Mouse (Mus musculus): ENCODE measurements around the gene Fign. TPM values are rescaled to one million over a fixed set of nuclear protein-coding genes. Genes with fewer than 3 reads are reported as not detected.
A peak's percentile ranks its signal among the peaks of the same experiment; 100 is the strongest.

The Fign gene
- polyA plus RNA-seq, 1 experiment from 2014 or later = 4.6 TPM

DNA sequence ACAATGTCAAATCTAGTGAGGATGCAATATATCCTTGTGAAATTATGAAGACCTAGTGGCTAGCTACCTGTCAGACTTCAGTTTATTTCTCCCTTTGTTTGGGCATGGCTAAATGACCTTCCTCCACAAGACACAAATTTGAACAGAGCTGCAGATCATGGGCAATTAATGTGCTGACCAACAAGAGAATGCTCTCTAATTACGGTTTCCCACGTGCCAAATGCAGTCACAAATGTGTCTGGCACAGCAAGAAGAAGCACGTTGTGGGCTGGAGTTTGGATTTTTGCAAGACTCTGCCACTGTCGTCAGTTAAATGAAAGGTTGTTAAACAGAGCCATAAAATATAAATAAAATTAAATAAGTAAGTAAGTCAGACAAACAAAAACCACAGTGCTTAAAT, 25.7 kb downstream of the Fign start:
- peaks cover 17% of the 10 kb centered on the region; the same call in 1 of the 2 replicates for H3K4me1 ChIP-seq (replicated peaks; ENCODE audit: control insufficient read depth, insufficient read depth, low read length)
- H3K9me3 ChIP-seq (ENCODE audit: control insufficient read depth, low read length) = no peaks in the 10 kb centered on the region
- 71% methylated on average over 4 of the region's 4 CpGs for WGBS
- no peak overlapping the region for H3K4me2 ChIP-seq (ENCODE audit: low read depth, low read length)
- H3K27me3 ChIP-seq (ENCODE audit: control insufficient read depth, insufficient read depth, low read depth, low read length) = no peaks in the 10 kb centered on the region
- H3K9ac ChIP-seq (ENCODE audit: low read length) = no peak overlapping the region
- no peak for ATAC-seq (ENCODE audit: low read depth)
- no peaks in the 10 kb centered on the region for H3K36me3 ChIP-seq (ENCODE audit: control insufficient read depth, insufficient read depth, low read length)
- H3K4me3 ChIP-seq (ENCODE audit: low read length) = no peak overlapping the region
- H3K27ac ChIP-seq (ENCODE audit: low read length) = no peak overlapping the region

DNA sequence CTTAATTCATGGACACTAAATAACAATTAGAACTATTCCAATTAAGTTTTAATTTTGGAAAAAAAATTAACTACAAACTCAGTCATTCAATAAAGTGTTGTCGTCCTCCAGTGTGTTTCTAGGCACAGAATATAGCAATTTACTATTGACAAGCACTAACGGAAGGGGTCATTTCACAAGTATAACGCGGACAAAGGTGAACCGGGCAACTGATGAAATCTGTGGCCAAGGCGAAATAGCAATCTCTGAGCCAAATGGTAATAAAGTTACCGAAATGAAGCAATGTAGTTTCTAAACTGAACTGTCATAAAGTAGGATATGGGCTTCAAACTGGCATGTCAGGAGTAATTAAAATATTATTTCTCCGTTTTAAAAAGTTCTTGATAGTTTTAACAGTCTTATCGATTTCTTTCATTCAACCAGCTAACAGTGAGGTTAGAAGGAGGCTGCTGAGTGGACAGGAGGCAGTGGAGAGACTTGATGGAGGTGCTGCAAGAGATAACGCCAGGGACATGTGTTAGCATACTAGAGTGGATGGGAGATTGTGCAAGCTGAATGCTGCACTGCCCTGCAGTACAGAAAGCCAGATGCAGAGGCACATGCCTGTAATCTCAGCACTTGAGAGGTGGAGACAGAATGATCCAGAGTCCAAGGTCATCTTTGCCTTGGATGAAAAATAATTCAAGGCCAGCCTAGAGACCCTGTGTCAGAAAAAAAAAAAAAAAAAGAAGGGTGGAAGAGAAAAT, 27.7 kb downstream of the Fign start:
- WGBS = 78% methylated on average over 10 of the region's 10 CpGs
- H3K9me3 ChIP-seq (ENCODE audit: control insufficient read depth, low read length) = no peaks in the 10 kb centered on the region
- H3K36me3 ChIP-seq (ENCODE audit: control insufficient read depth, insufficient read depth, low read length) = no peaks in the 10 kb centered on the region
- no peak overlapping the region for H3K27ac ChIP-seq (ENCODE audit: low read length)
- H3K27me3 ChIP-seq (ENCODE audit: control insufficient read depth, insufficient read depth, low read depth, low read length) = no peaks in the 10 kb centered on the region
- no peak overlapping the region for H3K9ac ChIP-seq (ENCODE audit: low read length)
- no peak overlapping the region for H3K4me2 ChIP-seq (ENCODE audit: low read depth, low read length)
- no peak overlapping the region for H3K4me3 ChIP-seq (ENCODE audit: low read length)
- ATAC-seq (ENCODE audit: low read depth) = no peak
- H3K4me1 ChIP-seq (replicated peaks; ENCODE audit: control insufficient read depth, insufficient read depth, low read length) = peaks cover 4% of the 10 kb centered on the region; the same call in 1 of the 2 replicates

DNA sequence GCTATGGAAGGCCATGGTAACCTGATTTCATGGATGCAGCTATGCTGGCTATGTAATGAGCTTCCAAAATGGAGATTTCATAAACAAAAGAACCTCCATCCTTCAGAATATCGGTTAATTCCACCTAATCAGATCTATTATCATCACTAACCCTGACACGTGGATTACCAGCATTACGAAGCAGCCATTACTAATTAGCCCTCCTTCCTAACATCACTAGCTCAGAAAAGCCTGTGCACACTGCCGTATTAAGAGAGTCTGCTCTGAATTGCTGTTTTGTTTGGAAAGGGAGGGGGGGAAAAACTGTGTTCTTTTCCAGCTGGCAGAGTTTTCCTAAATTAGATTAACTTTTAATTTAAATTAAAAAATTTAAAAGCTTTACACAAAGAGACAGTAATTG, 32.3 kb downstream of the Fign start:
- no peak overlapping the region for H3K9ac ChIP-seq (ENCODE audit: low read length)
- 83% methylated on average over 4 of the region's 4 CpGs for WGBS
- H3K27ac ChIP-seq (ENCODE audit: low read length) = no peak overlapping the region
- H3K9me3 ChIP-seq (ENCODE audit: control insufficient read depth, low read length) = no peaks in the 10 kb centered on the region
- no peaks in the 10 kb centered on the region for H3K4me1 ChIP-seq (replicated peaks; ENCODE audit: control insufficient read depth, insufficient read depth, low read length)
- H3K4me2 ChIP-seq (ENCODE audit: low read depth, low read length) = no peak overlapping the region
- no peak overlapping the region for H3K4me3 ChIP-seq (ENCODE audit: low read length)
- no peaks in the 10 kb centered on the region for H3K27me3 ChIP-seq (ENCODE audit: control insufficient read depth, insufficient read depth, low read depth, low read length)
- no peak for ATAC-seq (ENCODE audit: low read depth)
- no peaks in the 10 kb centered on the region for H3K36me3 ChIP-seq (ENCODE audit: control insufficient read depth, insufficient read depth, low read length)

DNA sequence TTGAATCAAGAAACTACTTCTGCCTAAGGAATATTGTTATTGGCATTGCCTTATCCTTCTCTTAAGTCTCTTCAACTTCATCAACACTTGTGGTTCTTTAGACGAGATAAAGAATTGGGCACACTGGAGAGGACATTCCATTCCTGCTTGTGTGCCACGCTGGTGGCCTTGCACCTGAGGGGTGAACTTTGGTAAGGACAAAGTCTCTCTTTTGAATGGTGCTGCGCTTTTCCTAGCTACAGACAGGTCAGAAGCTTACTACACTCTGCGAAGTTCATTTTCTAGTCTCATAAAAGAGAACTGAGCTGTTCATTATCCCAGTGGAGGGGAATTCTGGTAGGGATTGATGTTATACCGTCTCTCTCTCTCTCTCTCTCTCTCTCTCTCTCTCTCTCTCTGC, 38.4 kb downstream of the Fign start:
- no peaks in the 10 kb centered on the region for H3K36me3 ChIP-seq (ENCODE audit: control insufficient read depth, insufficient read depth, low read length)
- no peak overlapping the region for H3K4me2 ChIP-seq (ENCODE audit: low read depth, low read length)
- no peak overlapping the region for H3K9ac ChIP-seq (ENCODE audit: low read length)
- H3K27me3 ChIP-seq (ENCODE audit: control insufficient read depth, insufficient read depth, low read depth, low read length) = no peaks in the 10 kb centered on the region
- WGBS = 74% methylated on average over 5 of the region's 5 CpGs
- no peak overlapping the region for H3K4me3 ChIP-seq (ENCODE audit: low read length)
- ATAC-seq (ENCODE audit: low read depth) = no peak
- H3K4me1 ChIP-seq (replicated peaks; ENCODE audit: control insufficient read depth, insufficient read depth, low read length) = no peaks in the 10 kb centered on the region
- H3K9me3 ChIP-seq (ENCODE audit: control insufficient read depth, low read length) = no peaks in the 10 kb centered on the region
- no peak overlapping the region for H3K27ac ChIP-seq (ENCODE audit: low read length)

DNA sequence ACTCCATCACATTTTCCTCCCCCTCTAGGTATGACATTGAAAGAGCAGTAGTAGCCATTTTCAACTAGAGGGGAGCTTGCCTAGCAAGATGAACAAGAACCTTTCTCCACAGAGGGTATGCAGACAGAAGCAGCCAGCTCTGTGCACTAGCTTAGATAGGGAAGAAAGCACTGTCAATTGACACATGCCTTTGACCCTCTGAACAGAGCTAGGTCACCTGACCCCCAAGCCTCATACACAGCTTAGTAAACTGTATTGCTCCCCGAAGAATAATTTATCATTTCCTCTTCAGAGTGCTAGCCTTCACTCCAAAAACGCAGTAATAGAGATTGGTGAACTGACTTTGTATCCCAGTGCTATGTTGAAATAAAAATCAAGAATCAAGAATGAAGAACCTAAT, 49.7 kb downstream of the Fign start:
- no peaks in the 10 kb centered on the region for H3K36me3 ChIP-seq (ENCODE audit: control insufficient read depth, insufficient read depth, low read length)
- H3K4me3 ChIP-seq (ENCODE audit: low read length) = no peak overlapping the region
- no peak overlapping the region for H3K27ac ChIP-seq (ENCODE audit: low read length)
- no peaks in the 10 kb centered on the region for H3K27me3 ChIP-seq (ENCODE audit: control insufficient read depth, insufficient read depth, low read depth, low read length)
- no peak for ATAC-seq (ENCODE audit: low read depth)
- no peak overlapping the region for H3K4me2 ChIP-seq (ENCODE audit: low read depth, low read length)
- peaks cover under 1% of the 10 kb centered on the region for H3K4me1 ChIP-seq (replicated peaks; ENCODE audit: control insufficient read depth, insufficient read depth, low read length)
- H3K9ac ChIP-seq (ENCODE audit: low read length) = no peak overlapping the region
- H3K9me3 ChIP-seq (ENCODE audit: control insufficient read depth, low read length) = no peaks in the 10 kb centered on the region
- 65% methylated on average over 2 of the region's 2 CpGs for WGBS

DNA sequence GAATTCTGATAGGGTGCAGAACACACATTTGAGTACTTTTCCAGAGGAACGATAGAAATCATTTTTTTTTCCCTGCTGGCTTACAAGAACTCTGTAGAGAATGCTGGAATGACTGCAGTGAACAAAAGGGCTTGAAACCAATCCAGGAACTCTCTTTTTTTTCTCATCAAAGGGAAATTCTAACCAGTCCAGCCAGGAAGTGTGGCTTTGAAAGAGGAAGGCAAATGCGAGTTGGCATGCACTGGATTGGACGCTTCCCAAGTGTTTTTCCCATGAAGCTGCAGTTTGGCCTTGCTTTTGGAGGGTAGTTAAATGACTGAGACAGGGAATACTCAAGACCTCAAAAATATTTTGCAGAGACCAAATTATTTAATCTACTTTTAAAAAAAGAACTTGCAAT, 54.7 kb downstream of the Fign start:
- Histone ChIP-seq H3K9ac (ENCODE audit: low read length) (no peak overlapping the region), H3K4me2 (ENCODE audit: low read depth, low read length) (peak overlapping the region; percentile 10; the same call in 1 of the 2 replicates), H3K4me3 (ENCODE audit: low read length) (no peak overlapping the region), H3K4me1 (replicated peaks; ENCODE audit: control insufficient read depth, insufficient read depth, low read length) (peaks cover 6% of the 10 kb centered on the region), H3K27ac (ENCODE audit: low read length) (peak overlapping the region; percentile 33; the same call in 1 of the 2 replicates), H3K27me3 (ENCODE audit: control insufficient read depth, insufficient read depth, low read depth, low read length) (no peaks in the 10 kb centered on the region), H3K9me3 (ENCODE audit: control insufficient read depth, low read length) (no peaks in the 10 kb centered on the region), H3K36me3 (ENCODE audit: control insufficient read depth, insufficient read depth, low read length) (no peaks in the 10 kb centered on the region)
- peak; percentile 64; the same call in 1 of the 2 replicates for ATAC-seq (ENCODE audit: low read depth)
- 16% methylated on average over 3 of the region's 3 CpGs for WGBS

DNA sequence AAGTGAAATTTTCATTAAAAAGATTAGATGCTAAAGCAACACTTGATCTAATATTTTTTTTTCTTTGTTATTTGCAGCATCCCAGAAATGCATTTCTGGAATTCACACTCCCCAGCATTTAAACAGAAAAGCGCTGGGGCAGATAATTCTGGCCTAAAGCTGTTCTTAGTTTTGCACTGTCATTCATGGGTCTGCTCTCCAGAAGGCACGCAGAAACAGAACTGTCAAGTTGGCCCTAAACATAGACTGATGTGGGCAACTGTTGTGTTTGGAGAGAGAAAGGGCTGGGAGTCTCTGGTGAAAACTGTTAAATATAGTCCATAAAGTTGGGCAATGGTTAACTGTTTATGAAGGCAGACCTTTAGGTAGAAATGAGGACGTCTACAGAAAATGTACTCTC, 62.4 kb downstream of the Fign start:
- Histone ChIP-seq H3K27me3 (ENCODE audit: control insufficient read depth, insufficient read depth, low read depth, low read length) (no peaks in the 10 kb centered on the region), H3K4me3 (ENCODE audit: low read length) (no peak overlapping the region), H3K36me3 (ENCODE audit: control insufficient read depth, insufficient read depth, low read length) (no peaks in the 10 kb centered on the region), H3K9ac (ENCODE audit: low read length) (no peak overlapping the region), H3K27ac (ENCODE audit: low read length) (no peak overlapping the region), H3K4me2 (ENCODE audit: low read depth, low read length) (no peak overlapping the region), H3K9me3 (ENCODE audit: control insufficient read depth, low read length) (no peaks in the 10 kb centered on the region), H3K4me1 (replicated peaks; ENCODE audit: control insufficient read depth, insufficient read depth, low read length) (no peaks in the 10 kb centered on the region)
- ATAC-seq (ENCODE audit: low read depth) = no peak
- 67% methylated on average over 3 of the region's 3 CpGs for WGBS

DNA sequence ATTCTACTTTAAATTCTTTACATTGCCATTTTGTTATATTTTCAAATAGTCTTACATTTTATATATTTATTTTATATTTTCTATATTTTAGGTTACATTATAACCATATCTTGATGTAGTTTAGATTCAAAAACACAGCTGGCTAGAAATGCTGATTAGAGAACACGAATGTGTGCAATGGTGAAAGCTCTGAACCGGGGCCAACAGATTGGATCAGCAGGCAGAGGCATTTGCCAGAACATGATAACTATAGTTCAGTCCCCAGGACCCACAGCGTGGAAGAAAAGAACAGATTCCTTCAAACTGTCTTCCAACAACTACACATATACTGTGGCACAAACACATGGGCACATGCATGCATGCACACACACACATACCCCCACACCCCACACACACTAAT, 64.0 kb downstream of the Fign start:
- Histone ChIP-seq H3K9me3 (ENCODE audit: control insufficient read depth, low read length) (no peaks in the 10 kb centered on the region), H3K27ac (ENCODE audit: low read length) (no peak overlapping the region), H3K4me2 (ENCODE audit: low read depth, low read length) (no peak overlapping the region), H3K36me3 (ENCODE audit: control insufficient read depth, insufficient read depth, low read length) (no peaks in the 10 kb centered on the region), H3K27me3 (ENCODE audit: control insufficient read depth, insufficient read depth, low read depth, low read length) (no peaks in the 10 kb centered on the region), H3K9ac (ENCODE audit: low read length) (no peak overlapping the region), H3K4me1 (replicated peaks; ENCODE audit: control insufficient read depth, insufficient read depth, low read length) (no peaks in the 10 kb centered on the region), H3K4me3 (ENCODE audit: low read length) (no peak overlapping the region)
- WGBS = 60% methylated on average over 3 of the region's 3 CpGs
- no peak for ATAC-seq (ENCODE audit: low read depth)

DNA sequence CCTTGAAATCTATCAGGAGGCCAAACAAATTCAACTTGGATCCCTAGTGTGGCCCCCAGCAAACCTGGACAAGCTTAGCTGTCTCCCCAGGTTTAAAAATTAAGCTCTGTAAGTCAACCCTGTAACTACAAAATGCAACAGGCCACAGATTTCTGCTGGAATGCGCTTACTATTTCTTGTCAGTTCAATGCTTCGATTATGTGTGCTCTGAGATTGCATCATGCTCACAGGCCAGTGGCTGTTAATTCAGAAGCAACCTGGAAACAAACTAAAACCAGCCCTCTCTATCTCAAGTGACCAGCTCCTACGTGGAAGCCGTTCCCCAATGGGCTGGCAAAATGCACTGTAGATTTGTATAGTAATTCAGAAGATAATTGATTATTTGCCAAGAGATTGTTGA, 71.9 kb downstream of the Fign start:
- no peaks in the 10 kb centered on the region for H3K9me3 ChIP-seq (ENCODE audit: control insufficient read depth, low read length)
- no peak overlapping the region for H3K27ac ChIP-seq (ENCODE audit: low read length)
- ATAC-seq (ENCODE audit: low read depth) = no peak
- H3K36me3 ChIP-seq (ENCODE audit: control insufficient read depth, insufficient read depth, low read length) = no peaks in the 10 kb centered on the region
- no peaks in the 10 kb centered on the region for H3K4me1 ChIP-seq (replicated peaks; ENCODE audit: control insufficient read depth, insufficient read depth, low read length)
- WGBS = 64% methylated on average over 4 of the region's 4 CpGs
- no peaks in the 10 kb centered on the region for H3K27me3 ChIP-seq (ENCODE audit: control insufficient read depth, insufficient read depth, low read depth, low read length)
- H3K4me2 ChIP-seq (ENCODE audit: low read depth, low read length) = no peak overlapping the region
- no peak overlapping the region for H3K9ac ChIP-seq (ENCODE audit: low read length)
- no peak overlapping the region for H3K4me3 ChIP-seq (ENCODE audit: low read length)
